ENCODE assay signal across 11 mouse cellular contexts in genomic region chr1:135668331-135668730, GRCm38 (mm10). TPM values are rescaled to one million over a fixed set of nuclear protein-coding genes. Genes with fewer than 3 reads are reported as not detected.
DNase-seq lines count a peak whose midpoint lies in the region; ATAC-seq and TF ChIP-seq lines count a peak whose summit lies in the region.
"Had no signal": no experiment of that assay in that cellular context is flagged by ENCODE, and none has a peak within 500 bp of the region (broad histone marks: within the 10 kb centered on the region; RNA-seq: fewer than 3 reads in every experiment).

No protein-coding gene starts in this region.

- no peak overlapping the region for H3K4me2 ChIP-seq in heart, embryonic 11.5 days
- H3K4me2 ChIP-seq in embryonic facial prominence, embryonic 12.5 days (replicated peaks), result no peak overlapping the region
- no peak overlapping the region for H3K4me2 ChIP-seq in limb, embryonic 14.5 days (replicated peaks; ENCODE audit: low read depth, low read length, severe bottlenecking)
- H3K4me2 ChIP-seq: forebrain, embryonic 12.5 days; hindbrain, embryonic 14.5 days had no signal

- peak; percentile 68 for DNase-seq in heart, embryonic 10.5 days (ENCODE audit: low spot score)
- DNase-seq in NIH3T3 (ENCODE audit: low read depth), result peak; percentile 96
- peak; percentile 73 for DNase-seq in limb, embryonic 14.5 days (ENCODE audit: low spot score)
- DNase-seq in layer of hippocampus, postnatal 36 days, result no peak
- DNase-seq in thymus, postnatal 0 days (ENCODE audit: low spot score), result no peak
- DNase-seq in ovary, postnatal 10 days (ENCODE audit: low spot score), result no peak
- DNase-seq: cerebellum, adult 11 months had no signal

- H3K27ac ChIP-seq in heart, embryonic 10.5 days, result no peak overlapping the region
- H3K27ac ChIP-seq in heart, embryonic 11.5 days (ENCODE audit: low read depth, low read length), result no peak overlapping the region
- no peak overlapping the region for H3K27ac ChIP-seq in embryonic facial prominence, embryonic 12.5 days
- H3K27ac ChIP-seq in limb, embryonic 14.5 days (replicated peaks; ENCODE audit: low read depth, low read length), result no peak overlapping the region
- H3K27ac ChIP-seq: forebrain, embryonic 12.5 days; hindbrain, embryonic 14.5 days had no signal

- WGBS in heart, embryonic 10.5 days, result 62% methylated on average over 3 of the region's 3 CpGs
- 71% methylated on average over 3 of the region's 3 CpGs for WGBS in heart, embryonic 11.5 days (ENCODE audit: insufficient replicate concordance)
- 34% methylated on average over 3 of the region's 3 CpGs for whole genome bisulfite sequencing in embryonic facial prominence, embryonic 12.5 days
- WGBS in limb, embryonic 14.5 days, result 18% methylated on average over 3 of the region's 3 CpGs

- no peaks in the 10 kb centered on the region for H3K27me3 ChIP-seq in heart, embryonic 10.5 days (ENCODE audit: insufficient read depth, poor library complexity, severe bottlenecking)
- H3K27me3 ChIP-seq in heart, embryonic 11.5 days (ENCODE audit: control insufficient read depth, insufficient read depth, low read length), result no peaks in the 10 kb centered on the region
- H3K27me3 ChIP-seq in embryonic facial prominence, embryonic 12.5 days, result no peaks in the 10 kb centered on the region
- H3K27me3 ChIP-seq in limb, embryonic 14.5 days (ENCODE audit: control insufficient read depth, insufficient read depth, low read length), result no peaks in the 10 kb centered on the region

- H3K4me1 ChIP-seq in heart, embryonic 10.5 days, result peaks cover 59% of the 10 kb centered on the region
- peaks cover 29% of the 10 kb centered on the region for H3K4me1 ChIP-seq in heart, embryonic 11.5 days (ENCODE audit: control insufficient read depth, insufficient read depth, low read length)
- peaks cover 41% of the 10 kb centered on the region for H3K4me1 ChIP-seq in embryonic facial prominence, embryonic 12.5 days
- H3K4me1 ChIP-seq in limb, embryonic 14.5 days (ENCODE audit: control insufficient read depth, insufficient read depth, low read length), result peaks cover 30% of the 10 kb centered on the region

- H3K36me3 ChIP-seq in heart, embryonic 10.5 days, result peaks cover 6% of the 10 kb centered on the region
- H3K36me3 ChIP-seq in heart, embryonic 11.5 days (ENCODE audit: control insufficient read depth, insufficient read depth, low read length), result no peaks in the 10 kb centered on the region
- H3K36me3 ChIP-seq in embryonic facial prominence, embryonic 12.5 days, result no peaks in the 10 kb centered on the region
- no peaks in the 10 kb centered on the region for H3K36me3 ChIP-seq in limb, embryonic 14.5 days (ENCODE audit: control insufficient read depth, insufficient read depth, low read length)
- H3K36me3 ChIP-seq: forebrain, embryonic 12.5 days had no signal

- H3K4me3 ChIP-seq in heart, embryonic 10.5 days, result no peak overlapping the region
- no peak overlapping the region for H3K4me3 ChIP-seq in heart, embryonic 11.5 days (ENCODE audit: low read depth, low read length)
- no peak overlapping the region for H3K4me3 ChIP-seq in embryonic facial prominence, embryonic 12.5 days
- no peak overlapping the region for H3K4me3 ChIP-seq in limb, embryonic 14.5 days (replicated peaks; ENCODE audit: low read length)
- H3K4me3 ChIP-seq: forebrain, embryonic 12.5 days had no signal

- no peak for TF ChIP-seq POLR2A in limb, embryonic 14.5 days (IDR thresholded peaks at IDR 0.05; ENCODE audit: borderline replicate concordance, extremely low read depth, insufficient read depth, insufficient read length)

- H3K9me3 ChIP-seq in heart, embryonic 10.5 days, result no peaks in the 10 kb centered on the region
- no peaks in the 10 kb centered on the region for H3K9me3 ChIP-seq in heart, embryonic 11.5 days (replicated peaks; ENCODE audit: control insufficient read depth, low read length)
- H3K9me3 ChIP-seq in embryonic facial prominence, embryonic 12.5 days, result no peaks in the 10 kb centered on the region
- H3K9me3 ChIP-seq in limb, embryonic 14.5 days (ENCODE audit: control insufficient read depth, low read length), result no peaks in the 10 kb centered on the region
- H3K9me3 ChIP-seq: forebrain, embryonic 12.5 days had no signal

- H3K9ac ChIP-seq in heart, embryonic 11.5 days (ENCODE audit: low read depth, low read length), result no peak overlapping the region
- no peak overlapping the region for H3K9ac ChIP-seq in embryonic facial prominence, embryonic 12.5 days
- H3K9ac ChIP-seq in limb, embryonic 14.5 days (ENCODE audit: low read depth, low read length, severe bottlenecking), result no peak overlapping the region
- H3K9ac ChIP-seq: forebrain, embryonic 12.5 days; hindbrain, embryonic 14.5 days had no signal

- ATAC-seq in heart, embryonic 11.5 days (replicated peaks; ENCODE audit: insufficient number of reproducible peaks, low FRiP score, low TSS enrichment), result no peak
- ATAC-seq in embryonic facial prominence, embryonic 12.5 days (ENCODE audit: insufficient number of reproducible peaks, insufficient read depth, low FRiP score, low TSS enrichment), result peak; percentile 73; the same call in 1 of the 2 replicates
- peak; percentile 81 for ATAC-seq in limb, embryonic 14.5 days (ENCODE audit: low FRiP score, low read depth)

RNA-seq across cellular contexts. Expression of gene Csrp1, which starts 51.5 kb away (rescaled TPM):
- 202 and 238 TPM in 2 replicates for polyA plus RNA-seq in heart, embryonic 10.5 days (2016; fragmentation: Nextera tagmentation; extraction: Ambion mirVana)
- polyA plus RNA-seq in heart, embryonic 11.5 days (2014; fragmentation: Nextera tagmentation; extraction: Ambion mirVana), result 183 and 209 TPM in 2 replicates
- polyA plus RNA-seq in embryonic facial prominence, embryonic 12.5 days (2016; fragmentation: Nextera tagmentation; extraction: Ambion mirVana), result 75.1 and 78.9 TPM in 2 replicates
- polyA plus RNA-seq in limb, embryonic 14.5 days (2012; rRNA removed), result 120 and 123 TPM in 2 replicates
- polyA plus RNA-seq in limb, embryonic 14.5 days (2014; fragmentation: Nextera tagmentation; extraction: Ambion mirVana), result 95.6 and 102 TPM in 2 replicates
- 100 to 1,000 TPM; 211 to 220 TPM for total RNA-seq in layer of hippocampus, postnatal 36 days (2021)
- polyA plus RNA-seq in thymus, postnatal 0 days (2015; fragmentation: Nextera tagmentation; extraction: Ambion mirVana), result 162 and 178 TPM in 2 replicates

Comparison
In these comparisons a context has a peak if more than half of its experiments do, and no peak if none do; other contexts are left out.
1. DNase-seq: peak in heart, embryonic 10.5 days (single experiment), NIH3T3 (single experiment) and limb, embryonic 14.5 days (single experiment); none in layer of hippocampus, postnatal 36 days (0 of 2), thymus, postnatal 0 days (single experiment) and ovary, postnatal 10 days (single experiment).